ENCODE assay signal across 9 mouse cellular contexts in genomic region chr1:171826164-171826563, GRCm38 (mm10). TPM values are rescaled to one million over a fixed set of nuclear protein-coding genes. Genes with fewer than 3 reads are reported as not detected.
DNase-seq lines count a peak whose midpoint lies in the region; ATAC-seq and TF ChIP-seq lines count a peak whose summit lies in the region.
"Had no signal": no experiment of that assay in that cellular context is flagged by ENCODE, and none has a peak within 500 bp of the region (broad histone marks: within the 10 kb centered on the region; RNA-seq: fewer than 3 reads in every experiment).

No protein-coding gene starts in this region.

- no peak overlapping the region for H3K4me2 ChIP-seq in kidney, embryonic 14.5 days (replicated peaks; ENCODE audit: low read depth, low read length)
- H3K4me2 ChIP-seq: liver, embryonic 15.5 days had no signal

- H3K9me3 ChIP-seq in kidney, embryonic 14.5 days (ENCODE audit: control insufficient read depth, low read length), result no peaks in the 10 kb centered on the region
- no peaks in the 10 kb centered on the region for H3K9me3 ChIP-seq in ES-E14 (ENCODE audit: control insufficient read depth, insufficient read depth, low read depth, low read length)
- H3K9me3 ChIP-seq: liver, embryonic 15.5 days had no signal

- H3K27ac ChIP-seq in kidney, embryonic 14.5 days (ENCODE audit: low read depth, low read length), result no peak overlapping the region
- H3K27ac ChIP-seq in ES-E14 (ENCODE audit: insufficient read depth, low read depth, low read length, poor library complexity, severe bottlenecking), result no peak overlapping the region
- H3K27ac ChIP-seq: liver, embryonic 15.5 days had no signal

- no peak for ATAC-seq in kidney, embryonic 14.5 days (ENCODE audit: low FRiP score, low TSS enrichment)
- peak; percentile 47 for ATAC-seq in inflammation-experienced regulatory T-cells, adult 6 months

- H3K36me3 ChIP-seq in kidney, embryonic 14.5 days (ENCODE audit: control insufficient read depth, insufficient read depth, low read length), result no peaks in the 10 kb centered on the region
- H3K36me3 ChIP-seq in ES-E14 (ENCODE audit: control insufficient read depth, insufficient read depth, low read length, poor library complexity, severe bottlenecking), result no peaks in the 10 kb centered on the region
- H3K36me3 ChIP-seq: liver, embryonic 15.5 days had no signal

- no peak overlapping the region for H3K4me3 ChIP-seq in kidney, embryonic 14.5 days (ENCODE audit: low read length)
- H3K4me3 ChIP-seq in ES-E14 (ENCODE audit: insufficient read depth in 1 of 2, low read depth in 1 of 2, low read length in 2 of 2, poor library complexity in 1 of 2, severe bottlenecking in 1 of 2), result no peak overlapping the region
- H3K4me3 ChIP-seq: liver, embryonic 15.5 days had no signal

- no peak overlapping the region for H3K9ac ChIP-seq in kidney, embryonic 14.5 days (ENCODE audit: low read depth, low read length)
- no peak overlapping the region for H3K9ac ChIP-seq in ES-E14 (ENCODE audit: insufficient read depth, low read depth, low read length, poor library complexity, severe bottlenecking)
- H3K9ac ChIP-seq: liver, embryonic 15.5 days had no signal

- no peaks in the 10 kb centered on the region for H3K27me3 ChIP-seq in kidney, embryonic 14.5 days (ENCODE audit: control insufficient read depth, insufficient read depth, low read length)
- H3K27me3 ChIP-seq: liver, embryonic 15.5 days had no signal

- H3K4me1 ChIP-seq in kidney, embryonic 14.5 days (ENCODE audit: control insufficient read depth, insufficient read depth, low read length), result no peaks in the 10 kb centered on the region
- no peaks in the 10 kb centered on the region for H3K4me1 ChIP-seq in ES-E14 (ENCODE audit: control insufficient read depth in 2 of 2, insufficient read depth in 2 of 2, low read length in 2 of 2, poor library complexity in 1 of 2)
- H3K4me1 ChIP-seq: liver, embryonic 15.5 days had no signal

- DNase-seq in kidney, adult 9 months, result peak; percentile 27
- DNase-seq in A20 (ENCODE audit: low read depth, low spot score) (peak; percentile 77), ES-E14 (ENCODE audit: low read depth, low spot score) (peak; percentile 25)
- no peak for DNase-seq in c-Kit-positive CD71-positive TER-119-positive erythroid progenitor cells, embryonic 14.5 days (ENCODE audit: low spot score)
- no peak for DNase-seq in urinary bladder, postnatal 14 days (ENCODE audit: low spot score)
- no peak for DNase-seq in adrenal gland, postnatal 4 days (ENCODE audit: low spot score in 2 of 2)

- in situ Hi-C loops in ES-E14 (cut with MboI; ENCODE audit: low sequenced_read_pairs in 2 of 2, unreplicated experiment in 2 of 2), result loop anchor here in 1 of 2 experiments (10.0 kb wide), 1 partner anchor 169 kb away; no protein-coding TSS in a partner anchor

TF ChIP-seq in ES-E14, 5 proteins besides CTCF, POLR2A, EP300 and RAD21:
- no peak for TF ChIP-seq ZNF384 (IDR thresholded peaks at IDR 0.05; ENCODE audit: low read depth, low read length)
- no peak for TF ChIP-seq MAFK (IDR thresholded peaks at IDR 0.05; ENCODE audit: insufficient read depth, low read depth, low read length)
- no peak for TF ChIP-seq ZC3H11A (IDR thresholded peaks at IDR 0.05; ENCODE audit: borderline replicate concordance, low read depth, low read length)
- TF ChIP-seq CHD2 (IDR thresholded peaks at IDR 0.05; ENCODE audit: low read depth, low read length), result no peak
- no peak for TF ChIP-seq HCFC1 (IDR thresholded peaks at IDR 0.05; ENCODE audit: borderline replicate concordance, insufficient read depth, low read length)

RNA-seq across cellular contexts. Expression of gene Cd84, which starts 13.3 kb away (rescaled TPM):
- 1.1 and 1.2 TPM in 2 replicates for polyA plus RNA-seq in kidney, embryonic 14.5 days (2014; fragmentation: Nextera tagmentation; extraction: Ambion mirVana)
- total RNA-seq in ES-E14 (2012; rRNA removed), result 0.09 TPM in 1 of 2 replicates, not detected in the other
- polyA plus RNA-seq in inflammation-experienced regulatory T-cells, adult 6 months (2017; shearing (Covaris generic)), result 100 to 1,000 TPM; 219 to 268 (median 234) TPM
- 1 to 10 TPM; 3.8 to 5.4 TPM for total RNA-seq in adrenal gland, postnatal 4 days (2021)

RNA-seq across cellular contexts. Expression of gene Slamf1, which starts 59.2 kb away (rescaled TPM):
- polyA plus RNA-seq in kidney, embryonic 14.5 days (2014; fragmentation: Nextera tagmentation; extraction: Ambion mirVana), result 0.26 and 0.41 TPM in 2 replicates
- total RNA-seq in ES-E14 (2012; rRNA removed), result 0.63 and 0.67 TPM in 2 replicates
- 10 to 100 TPM; 66.4 to 89.8 (median 82.8) TPM for polyA plus RNA-seq in inflammation-experienced regulatory T-cells, adult 6 months (2017; shearing (Covaris generic))
- total RNA-seq in adrenal gland, postnatal 4 days (2021), result under 1 TPM; 0.14 to 0.17 TPM

Comparison
In these comparisons a context has a peak if more than half of its experiments do, and no peak if none do; other contexts are left out.
1. DNase-seq: peak in kidney, adult 9 months (single experiment), A20 (single experiment) and ES-E14 (single experiment); none in c-Kit-positive CD71-positive TER-119-positive erythroid progenitor cells, embryonic 14.5 days (single experiment), urinary bladder, postnatal 14 days (single experiment) and adrenal gland, postnatal 4 days (0 of 2).